Mouse (Mus musculus): ENCODE results near the gene Tmem175. TPM values are rescaled to one million over a fixed set of nuclear protein-coding genes. Genes with fewer than 3 reads are reported as not detected.

The Tmem175 gene
- total RNA-seq, 2 experiments from 2014 or later = 36.9 to 38.7 TPM

Other genes with a start within 250 kb of the Tmem175 start
- gene Pde6b, start 241.4 kb upstream of the Tmem175 start, total RNA-seq (2021) = not detected
- gene Atp5k, start 195.3 kb upstream of the Tmem175 start, total RNA-seq (2021) = 100 to 1,000 TPM; 252 to 262 TPM
- gene Mfsd7a, start 180.9 kb upstream of the Tmem175 start, total RNA-seq (2021) = under 1 TPM; 0.14 to 0.30 TPM
- 10 to 100 TPM; 61.4 to 67.5 TPM for gene Pcgf3, start 168.5 kb upstream of the Tmem175 start, total RNA-seq (2021)
- gene Cplx1, start 79.7 kb upstream of the Tmem175 start, total RNA-seq (2021) = 100 to 1,000 TPM; 381 to 412 TPM
- gene Gak, start within 50 bp of the Tmem175 start, total RNA-seq (2021) = 10 to 100 TPM; 88.2 to 97.3 TPM
- gene Idua, start 30.6 kb downstream of the Tmem175 start, total RNA-seq (2021) = 1 to 10 TPM; 6.7 to 8.2 TPM
- gene Dgkq, start 39.9 kb downstream of the Tmem175 start, total RNA-seq (2021) = 10 to 100 TPM; 52.6 to 54.6 TPM
- gene Slc26a1, start 45.8 kb downstream of the Tmem175 start, total RNA-seq (2021) = 1 to 10 TPM; 2.6 to 2.8 TPM
- 10 to 100 TPM; 12.5 to 16.2 TPM for gene Fgfrl1, start 62.6 kb downstream of the Tmem175 start, total RNA-seq (2021)
- not detected for gene Rnf212, start 145.2 kb downstream of the Tmem175 start, total RNA-seq (2021)
- not detected for gene Tmed11, start 165.6 kb downstream of the Tmem175 start, total RNA-seq (2021)
- not detected for gene Vmn2r8, start 179.1 kb downstream of the Tmem175 start, total RNA-seq (2021)
- gene Vmn2r9, start 222.8 kb downstream of the Tmem175 start, total RNA-seq (2021) = not detected

All from left cerebral cortex, postnatal 10 days (tissue).